Mouse (Mus musculus) G1E (cell line): ENCODE results near the gene Il2rb. TPM values are rescaled to one million over a fixed set of nuclear protein-coding genes. Genes with fewer than 3 reads are reported as not detected.

Experiments
- ATAC-seq: 2 replicates; pipeline ENCODE4 v1.8.0; 2016; ENCODE audit warnings: mild to moderate bottlenecking; ENCODE audit not compliant: insufficient number of reproducible peaks, poor library complexity, low FRiP score, severe bottlenecking; ENCODE audit errors: extremely low read depth
- DNase-seq: peaks from one replicate; pipeline ENCODE4 v3.0.0; 2012; ENCODE audit warnings: low spot score
- H3K27me3 ChIP-seq: 2 replicates; pipeline ENCODE4 v1.6.1; 2012; ENCODE audit warnings: mild to moderate bottlenecking, low read length, inconsistent platforms; ENCODE audit not compliant: insufficient read depth
- H3K36me3 ChIP-seq: replicated peaks from 2 replicates; pipeline ENCODE3; 2012; ENCODE audit warnings: mild to moderate bottlenecking, inconsistent platforms
- H3K4me1 ChIP-seq: 2 replicates; pipeline ENCODE4 v1.6.1; 2012; ENCODE audit warnings: low read depth, low read length, inconsistent platforms, mixed read lengths; ENCODE audit not compliant: insufficient read depth
- H3K4me3 ChIP-seq: 2 replicates; pipeline ENCODE4 v1.5.1; 2012; ENCODE audit warnings: low read depth, mild to moderate bottlenecking, inconsistent platforms, low read length, moderate library complexity, mixed read lengths
- H3K9me3 ChIP-seq: replicated peaks from 2 replicates; pipeline ENCODE4 v1.6.1; 2012; ENCODE audit warnings: inconsistent platforms
- CTCF ChIP-seq: IDR thresholded peaks from 2 replicates; pipeline ENCODE4 v1.5.1; 2012; ENCODE audit warnings: low read depth, low read length, inconsistent platforms, mixed read lengths
- GATA1 ChIP-seq: IDR thresholded peaks from 2 replicates; pipeline ENCODE4 v1.6.1; 2012; ENCODE audit warnings: borderline replicate concordance, low read length, inconsistent platforms, mixed read lengths
- GATA2 ChIP-seq: IDR thresholded peaks from 2 replicates; pipeline ENCODE4 v1.6.1; 2012; ENCODE audit warnings: low read depth, low read length, inconsistent platforms, borderline replicate concordance
- POLR2AphosphoS5 ChIP-seq: IDR thresholded peaks from 2 replicates; pipeline ENCODE4 v1.6.1; 2012; ENCODE audit warnings: low read depth, low read length, inconsistent platforms; ENCODE audit not compliant: insufficient replicate concordance
- TAL1 ChIP-seq: conservative IDR thresholded peaks from 2 replicates; pipeline ENCODE4 v1.6.1; 2012; ENCODE audit warnings: low read depth, low read length, inconsistent platforms, mixed read lengths
- polyA plus RNA-seq: library from polyadenylated mRNA; stranded (reverse); fragments of >175 nt; gene quantifications from 2 replicates; pipeline ENCODE4 v1.2.3, GENCODE M21; 2012
- total RNA-seq, 2 experiments: library from RNA; stranded (forward) in 1 of 2; stranded (reverse) in 1 of 2; fragments of 200-1000 nt in 1 of 2; fragments of >200 nt in 1 of 2; fragmentation: Nextera tagmentation in 1 of 2; gene quantifications; 2 replicates each; pipeline ENCODE4 v1.2.3; 2014 to 2017

Il2rb gene
- total and polyA plus RNA-seq, 3 experiments: 0.05 TPM; not detected in 2

DNA sequence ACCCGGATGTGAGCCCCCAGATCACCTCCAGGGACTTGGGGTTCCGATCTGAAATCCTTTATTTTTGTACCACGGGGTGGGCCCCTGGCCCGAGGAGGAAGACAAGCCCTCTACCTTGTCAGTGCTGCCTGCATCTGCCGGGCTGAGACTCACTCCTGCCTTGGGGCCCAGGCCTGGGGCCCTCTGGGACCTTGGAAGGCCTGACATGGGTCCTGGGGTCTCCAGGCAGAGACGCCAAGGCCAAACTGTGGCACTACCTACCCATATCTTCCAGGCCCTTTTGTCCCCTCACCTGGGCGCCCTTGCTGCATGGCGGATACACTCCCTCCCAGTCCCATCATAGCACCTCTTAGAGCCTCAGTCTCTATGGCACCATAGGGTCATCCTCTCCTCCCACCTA is 56.6 kb downstream of the Il2rb start:
- Histone ChIP-seq H3K9me3 (no peaks in the 10 kb centered on the region), H3K4me1 (peaks cover 35% of the 10 kb centered on the region), H3K4me3 (no peak overlapping the region), H3K27me3 (peaks cover 96% of the 10 kb centered on the region), H3K36me3 (no peaks in the 10 kb centered on the region)
- DNase-seq (no peak), ATAC-seq (no peak)
- TF ChIP-seq TAL1: no peak
- no peak for TF ChIP-seq CTCF
- no peak for TF ChIP-seq GATA1
- TF ChIP-seq POLR2AphosphoS5: no peak
- TF ChIP-seq GATA2: no peak

DNA sequence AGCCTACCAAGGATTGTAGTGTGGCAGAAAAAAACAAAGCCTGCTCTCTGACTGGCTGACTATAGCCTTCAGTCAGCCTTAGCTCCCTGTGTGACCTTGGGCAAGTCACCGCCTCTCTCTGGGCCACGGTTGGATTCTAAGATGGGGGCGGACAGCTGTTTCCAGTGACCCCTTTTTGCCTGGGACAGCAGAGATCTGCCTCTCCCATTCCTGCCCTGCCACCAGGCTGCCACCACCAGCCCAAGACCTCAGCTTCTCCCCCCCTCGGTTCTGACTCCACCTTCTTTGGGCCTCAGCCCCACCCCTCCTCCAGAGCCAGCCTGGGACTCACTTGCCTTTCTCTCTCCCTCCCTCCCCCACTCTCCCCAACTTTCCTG is 57.1 kb downstream of the Il2rb start:
- peaks cover 96% of the 10 kb centered on the region for H3K27me3 ChIP-seq
- no peak for DNase-seq
- no peaks in the 10 kb centered on the region for H3K9me3 ChIP-seq
- H3K36me3 ChIP-seq: no peaks in the 10 kb centered on the region
- H3K4me3 ChIP-seq: no peak overlapping the region
- TF ChIP-seq GATA1 (no peak), GATA2 (no peak), CTCF (no peak), TAL1 (no peak), POLR2AphosphoS5 (no peak)
- no peak for ATAC-seq
- H3K4me1 ChIP-seq: peaks cover 39% of the 10 kb centered on the region

DNA sequence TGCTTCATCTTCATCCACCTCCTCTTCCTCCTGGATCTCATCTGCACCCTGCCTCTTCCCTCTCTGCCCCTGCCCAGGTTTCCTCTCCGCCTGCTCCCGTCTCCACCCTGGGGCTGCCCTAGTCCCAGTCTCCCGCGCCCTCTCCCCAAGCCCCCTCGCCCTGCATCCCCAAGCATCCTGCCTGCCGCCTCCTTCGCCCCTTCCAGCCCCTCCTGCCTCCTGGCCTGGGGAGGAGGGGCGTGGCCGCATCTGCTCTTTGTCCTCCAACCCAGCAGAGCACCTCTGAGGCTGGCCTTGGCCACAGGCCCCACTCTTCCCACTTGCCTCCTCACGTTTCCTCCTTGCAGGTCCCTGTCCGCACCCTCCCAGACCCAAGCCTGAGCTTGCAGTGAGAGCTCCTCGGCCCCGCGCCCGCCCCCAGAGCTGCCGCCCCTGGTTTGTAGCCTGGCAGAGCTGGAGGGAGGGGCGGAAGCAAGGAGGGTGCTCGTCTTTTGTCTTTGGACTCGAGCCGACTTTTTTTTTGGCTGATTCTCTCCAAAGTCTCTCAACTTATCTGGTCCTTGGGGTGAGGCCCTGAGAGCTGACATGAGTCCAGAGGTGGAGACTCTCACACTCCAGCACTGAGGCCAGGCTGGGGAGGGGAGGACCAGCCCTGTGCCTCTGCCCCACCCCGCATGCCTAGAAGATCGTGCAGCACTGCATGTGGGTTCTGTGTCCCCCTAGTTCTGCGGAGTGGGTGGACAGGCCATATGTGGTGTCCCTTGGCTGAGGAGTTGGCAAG is 57.6 kb downstream of the Il2rb start:
- Histone ChIP-seq H3K36me3 (no peaks in the 10 kb centered on the region), H3K9me3 (no peaks in the 10 kb centered on the region), H3K27me3 (peaks cover 98% of the 10 kb centered on the region), H3K4me3 (peak overlapping the region; percentile 20; the same call in 1 of the 2 replicates), H3K4me1 (peaks cover 39% of the 10 kb centered on the region)
- DNase-seq (no peak), ATAC-seq (no peak)
- no peak for TF ChIP-seq CTCF
- no peak for TF ChIP-seq TAL1
- no peak for TF ChIP-seq POLR2AphosphoS5
- TF ChIP-seq GATA1: no peak
- TF ChIP-seq GATA2: no peak

- peak; percentile 65 for DNase-seq
- peak overlapping the region; percentile 20; the same call in 1 of the 2 replicates for H3K4me3 ChIP-seq
These were observed 58.5 kb downstream of the Il2rb start for GRCm38 (mm10) chr15:78436380-78437192.

GRCm38 (mm10) chr15:78435681-78436080 is 59.4 kb downstream of the Il2rb start:
- Histone ChIP-seq H3K4me3 (no peak overlapping the region), H3K27me3 (peaks cover 99% of the 10 kb centered on the region), H3K4me1 (peaks cover 34% of the 10 kb centered on the region), H3K9me3 (no peaks in the 10 kb centered on the region), H3K36me3 (no peaks in the 10 kb centered on the region)
- TF ChIP-seq GATA1 (no peak), POLR2AphosphoS5 (no peak), TAL1 (no peak), CTCF (no peak), GATA2 (no peak)
- ATAC-seq (no peak), DNase-seq (no peak)

More at GRCm38 (mm10) chr15:78436380-78437192, 58.5 kb downstream of the Il2rb start:
- TF ChIP-seq CTCF (no peak), POLR2AphosphoS5 (no peak), GATA2 (no peak), TAL1 (no peak), GATA1 (no peak)
- no peak for ATAC-seq
- H3K4me1 ChIP-seq: peaks cover 38% of the 10 kb centered on the region
- no peaks in the 10 kb centered on the region for H3K9me3 ChIP-seq
- no peaks in the 10 kb centered on the region for H3K36me3 ChIP-seq
- H3K27me3 ChIP-seq: peaks cover 99% of the 10 kb centered on the region

GRCm38 (mm10) chr15:78434896-78435520 is 60.1 kb downstream of the Il2rb start:
- Histone ChIP-seq H3K4me1 (peaks cover 34% of the 10 kb centered on the region), H3K27me3 (peaks cover 99% of the 10 kb centered on the region), H3K4me3 (no peak overlapping the region), H3K36me3 (no peaks in the 10 kb centered on the region), H3K9me3 (no peaks in the 10 kb centered on the region)
- TF ChIP-seq TAL1 (no peak), POLR2AphosphoS5 (no peak), CTCF (0 out of 2 replicates have a peak, but pooled peaks have one; percentile 9), GATA1 (no peak), GATA2 (no peak)
- ATAC-seq (no peak), DNase-seq (no peak)
